ENCODE assay signal across 9 mouse cellular contexts in genomic region chr3:52404636-52405035, GRCm38 (mm10).
DNase-seq lines count a peak whose midpoint lies in the region; ATAC-seq and TF ChIP-seq lines count a peak whose summit lies in the region.
"Had no signal": no experiment of that assay in that cellular context is flagged by ENCODE, and none has a peak within 500 bp of the region (broad histone marks: within the 10 kb centered on the region; RNA-seq: fewer than 3 reads in every experiment).

No protein-coding gene starts in this region.

- peak; percentile 62; the same call in 1 of the 2 replicates for ATAC-seq in liver, embryonic 15.5 days (ENCODE audit: insufficient read depth)
- no peak for ATAC-seq in frontal cortex, adult (ENCODE audit: low TSS enrichment)
- ATAC-seq: Patski had no signal

- H3K27me3 ChIP-seq in liver, embryonic 15.5 days: peaks cover 11% of the 10 kb centered on the region
- H3K27me3 ChIP-seq: Patski had no signal

- H3K4me1 ChIP-seq in liver, embryonic 15.5 days (replicated peaks): no peaks in the 10 kb centered on the region

- H3K27ac ChIP-seq in liver, embryonic 15.5 days (replicated peaks): no peak overlapping the region
- no peak overlapping the region for H3K27ac ChIP-seq in left cerebral cortex, adult 2 months

- no peaks in the 10 kb centered on the region for H3K9me3 ChIP-seq in liver, embryonic 15.5 days (replicated peaks)

- no peak overlapping the region for H3K4me3 ChIP-seq in liver, embryonic 15.5 days (replicated peaks)
- H3K4me3 ChIP-seq in left cerebral cortex, adult 2 months: no peak overlapping the region

- H3K36me3 ChIP-seq in liver, embryonic 15.5 days (replicated peaks): no peaks in the 10 kb centered on the region

- TF ChIP-seq CTCF in left cerebral cortex, adult 2 months (IDR thresholded peaks at IDR 0.05): no peak

- WGBS in liver, embryonic 15.5 days (ENCODE audit: insufficient replicate concordance): 7% methylated on average over 4 of the region's 4 CpGs

- peak; percentile 47 for DNase-seq in R1 (ENCODE audit: low read depth, low spot score)
- peak; percentile 40 to 57 for DNase-seq in adrenal gland, postnatal 36 days
- DNase-seq in heart, postnatal 14 days: peak; percentile 40 to 42
- DNase-seq in left cerebral cortex, adult 2 months (ENCODE audit: extremely low spot score in 1 of 2, low spot score in 2 of 2): no peak
- no peak for DNase-seq in cerebellum, adult 9-11 months
- DNase-seq: cerebellum, adult 18-20 months had no signal

- no peak overlapping the region for H3K4me2 ChIP-seq in liver, embryonic 15.5 days

- H3K9ac ChIP-seq in liver, embryonic 15.5 days: no peak overlapping the region

- intact Hi-C loops in heart, postnatal 14 days (cut with DNase I): loop anchor here (2.0 to 5.0 kb wide), 2 partner anchors 62 to 136 kb away; partner anchors contain the start of gene Foxo1
- intact Hi-C loops in left cerebral cortex, adult 2 months (cut with DNase I): loop anchor here (5.0 kb wide), 1 partner anchor 137 kb away; the partner anchor contains the start of gene Foxo1

Comparison
In these comparisons a context has a peak if more than half of its experiments do, and no peak if none do; other contexts are left out.
1. DNase-seq: peak in R1 (single experiment), adrenal gland, postnatal 36 days (2 of 2) and heart, postnatal 14 days (2 of 2); none in left cerebral cortex, adult 2 months (0 of 2) and cerebellum, adult 9-11 months (single experiment).